Mouse (Mus musculus) MEL (cell line): Measurements from ENCODE around the gene Agfg2.

Source experiments
- CHD1 ChIP-seq: IDR thresholded peaks from 2 replicates; pipeline ENCODE4 v1.6.1; 2012; ENCODE audit warnings: low read depth, mild to moderate bottlenecking, inconsistent platforms, low read length, improper control_type of control experiment
- CTCF ChIP-seq, 3 experiments: IDR thresholded peaks in 2 of 3; conservative IDR thresholded peaks in 1 of 3; 2 replicates each; pipeline ENCODE4 v1.5.1; 2011 to 2012; ENCODE audit warnings: low read length in 3 of 3, low read depth in 2 of 3, mild to moderate bottlenecking in 2 of 3, improper control_type of control experiment in 1 of 3, inconsistent platforms in 1 of 3, mixed read lengths in 1 of 3, moderate library complexity in 1 of 3; ENCODE audit not compliant: control insufficient read depth in 1 of 3, insufficient read depth in 1 of 3, poor library complexity in 1 of 3, severe bottlenecking in 1 of 3
- E2F4 ChIP-seq: IDR thresholded peaks from 2 replicates; pipeline ENCODE4 v1.6.1; 2011; ENCODE audit warnings: low read depth, low read length, improper control_type of control experiment, borderline replicate concordance
- EP300 ChIP-seq, 2 experiments: IDR thresholded peaks; 2 replicates each; pipeline ENCODE4 v1.6.1; 2011; ENCODE audit warnings: improper control_type of control experiment in 2 of 2, low read length in 2 of 2, low read depth in 1 of 2, mild to moderate bottlenecking in 1 of 2
- GATA1 ChIP-seq: IDR thresholded peaks from 2 replicates; pipeline ENCODE4 v1.6.1; 2011; ENCODE audit warnings: low read depth, low read length, improper control_type of control experiment
- HCFC1 ChIP-seq: IDR thresholded peaks from 2 replicates; pipeline ENCODE4 v1.6.1; 2012; ENCODE audit warnings: low read depth, mild to moderate bottlenecking, inconsistent platforms, low read length, improper control_type of control experiment, moderate library complexity
- MAZ ChIP-seq: IDR thresholded peaks from 2 replicates; pipeline ENCODE4 v1.6.1; 2012; ENCODE audit warnings: low read depth, mild to moderate bottlenecking, inconsistent platforms, low read length, improper control_type of control experiment
- POLR2A ChIP-seq, 2 experiments: IDR thresholded peaks; 2 replicates each; pipeline ENCODE4 v1.6.1; 2011 to 2012; ENCODE audit warnings: low read length in 2 of 2, mild to moderate bottlenecking in 2 of 2, control low read depth in 1 of 2, improper control_type of control experiment in 1 of 2, low read depth in 1 of 2, moderate library complexity in 1 of 2; ENCODE audit not compliant: control insufficient read depth in 1 of 2, insufficient read depth in 1 of 2, poor library complexity in 1 of 2
- RCOR1 ChIP-seq: IDR thresholded peaks from 2 replicates; pipeline ENCODE4 v1.6.1; 2012; ENCODE audit warnings: low read depth, mild to moderate bottlenecking, inconsistent platforms, low read length, improper control_type of control experiment
- TCF12 ChIP-seq: IDR thresholded peaks from 2 replicates; pipeline ENCODE4 v1.6.1; 2014; ENCODE audit warnings: low read depth, mild to moderate bottlenecking, inconsistent platforms, low read length, improper control_type of control experiment, moderate library complexity
- USF1 ChIP-seq: IDR thresholded peaks from 2 replicates; pipeline ENCODE4 v1.6.1; 2014; ENCODE audit warnings: low read depth, mild to moderate bottlenecking, inconsistent platforms, low read length, improper control_type of control experiment, moderate library complexity

DNA sequence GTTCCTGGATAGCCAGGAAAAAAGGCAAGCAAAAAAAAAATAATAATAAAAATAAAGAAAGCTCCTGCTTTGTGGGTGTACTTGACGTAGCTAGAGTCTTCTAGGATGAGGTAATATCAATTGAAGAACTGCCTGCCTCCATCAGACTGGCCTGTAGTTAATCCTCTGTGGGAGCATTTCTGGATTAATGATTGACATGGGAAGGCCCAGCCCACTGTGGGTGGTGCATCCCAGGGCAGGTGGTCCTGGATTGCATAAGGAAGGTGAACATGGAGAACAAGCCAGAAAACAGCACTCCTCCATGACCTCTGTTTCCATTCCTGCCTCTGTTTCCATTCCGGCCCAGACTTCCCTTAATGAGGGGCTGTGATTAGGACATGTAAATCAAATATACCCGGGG, 5.8 kb downstream of the Agfg2 start:
- TF ChIP-seq CHD1 (no peak), MAZ (no peak), TCF12 (no peak), HCFC1 (no peak), GATA1 (no peak), RCOR1 (no peak), EP300 (IDR thresholded peaks at IDR 0.05; ENCODE audit: low read depth in 1 of 2, low read length in 2 of 2) (no peak), CTCF (IDR thresholded peaks at IDR 0.05 in 2 of 3, conservative IDR thresholded peaks at IDR 0.05 in 1 of 3; ENCODE audit: control insufficient read depth in 1 of 3, insufficient read depth in 1 of 3, low read depth in 2 of 3, low read length in 3 of 3, poor library complexity in 1 of 3, severe bottlenecking in 1 of 3) (no peak), USF1 (no peak), POLR2A (IDR thresholded peaks at IDR 0.05; ENCODE audit: control insufficient read depth in 1 of 2, insufficient read depth in 1 of 2, low read depth in 1 of 2, low read length in 2 of 2, poor library complexity in 1 of 2) (no peak), E2F4 (no peak)
